Mouse (Mus musculus) heart, adult 2 months (tissue): Measurements from ENCODE around the gene Gata2. TPM values are rescaled to one million over a fixed set of nuclear protein-coding genes. Genes with fewer than 3 reads are reported as not detected.

ENCODE experiments used
- DNase-seq, 2 experiments: peaks; one replicate each; pipeline ENCODE4 v3.0.0; 2021
- H3K27ac ChIP-seq: fragments of 200-600 bp; 2 replicates; pipeline ENCODE4 v1.8.1; 2022
- H3K27me3 ChIP-seq: fragments of 200-500 bp; 2 replicates; pipeline ENCODE4 v1.6.1; 2012; ENCODE audit warnings: mild to moderate bottlenecking, low read length, inconsistent platforms, mixed read lengths; ENCODE audit not compliant: control insufficient read depth, insufficient read depth
- H3K36me3 ChIP-seq: fragments of 200-500 bp; 2 replicates; pipeline ENCODE4 v1.6.1; 2012; ENCODE audit warnings: low read length, inconsistent platforms; ENCODE audit not compliant: control insufficient read depth, insufficient read depth
- H3K4me1 ChIP-seq: fragments of 200-500 bp; 2 replicates; pipeline ENCODE4 v1.6.1; 2011; ENCODE audit warnings: low read length; ENCODE audit not compliant: control insufficient read depth, insufficient read depth
- H3K4me3 ChIP-seq: fragments of 200-600 bp; 2 replicates; pipeline ENCODE4 v1.8.1; 2022
- H3K79me2 ChIP-seq: fragments of 200-500 bp; replicated peaks from 2 replicates; pipeline ENCODE4 v1.6.1; 2012; ENCODE audit warnings: mild to moderate bottlenecking, inconsistent platforms, low read length, moderate library complexity, mixed read lengths; ENCODE audit not compliant: control insufficient read depth, insufficient read depth
- H3K9ac ChIP-seq: fragments of 200-500 bp; 2 replicates; pipeline ENCODE4 v1.6.1; 2012; ENCODE audit warnings: low read depth, mild to moderate bottlenecking, control low read depth, inconsistent platforms, low read length, mixed read lengths
- CTCF ChIP-seq: fragments of 200-600 bp; IDR thresholded peaks from 2 replicates; pipeline ENCODE4 v1.8.1; 2022; ENCODE audit warnings: antibody characterized with exemption, mild to moderate bottlenecking, moderate library complexity
- EP300 ChIP-seq: fragments of 200-500 bp; IDR thresholded peaks from 2 replicates; pipeline ENCODE4 v1.6.1; 2011; ENCODE audit warnings: low read depth, low read length, control low read depth; ENCODE audit not compliant: insufficient read depth
- POLR2A ChIP-seq: fragments of 200-500 bp; IDR thresholded peaks from 2 replicates; pipeline ENCODE4 v1.6.1; 2011; ENCODE audit warnings: mild to moderate bottlenecking, low read depth, low read length, control low read depth; ENCODE audit not compliant: insufficient read depth
- WGBS: fragments of 180-500 bp; shearing (Covaris S2); methylation state at CpG from one replicate; pipeline ENCODE4 v1.1.7; 2018; 5-methylcytosine and 5-hydroxymethylcytosine counted together
- intact Hi-C: fragments of 180-260 bp; cut with DNase I; formaldehyde crosslinking; loops from one replicate; pipeline ENCODE4 v1.15.1; 2025
- polyA plus RNA-seq: library from polyadenylated mRNA; depleted of rRNA; stranded (reverse); fragments of >200 nt; gene quantifications from 2 replicates; pipeline ENCODE4 v1.2.3, GENCODE M21; 2012
- total RNA-seq, 2 experiments: library from RNA; stranded (reverse); gene quantifications; 2 replicates each; pipeline ENCODE4 v1.2.3; 2021

Gene Gata2
- total and polyA plus RNA-seq, 3 experiments: 17.8 to 19.6 (median 18.7) TPM

- no peaks in the 10 kb centered on the region for H3K79me2 ChIP-seq
- TF ChIP-seq CTCF (peak; percentile 56), POLR2A (peak; percentile 64; the same call in 1 of the 2 replicates), EP300 (peak; percentile 92)
- 9% methylated on average over 24 of the region's 24 CpGs for whole genome bisulfite sequencing
- peak overlapping the region; percentile 23 for H3K4me3 ChIP-seq
- H3K27ac ChIP-seq: peak overlapping the region; percentile 87
- peaks cover 10% of the 10 kb centered on the region for H3K36me3 ChIP-seq
- peaks cover 4% of the 10 kb centered on the region; the same call in 1 of the 2 replicates for H3K27me3 ChIP-seq
- intact Hi-C loops: loop anchor here (2.0 kb wide), 1 partner anchor 68 kb away; no protein-coding TSS in a partner anchor
- peak overlapping the region; percentile 27 for H3K9ac ChIP-seq
- H3K4me1 ChIP-seq: peaks cover 9% of the 10 kb centered on the region
- peak; percentile 55 to 78 for DNase-seq
Observed at GRCm38 (mm10) chr6:88202921-88203690, 9.4 kb downstream of the Gata2 start.

DNA sequence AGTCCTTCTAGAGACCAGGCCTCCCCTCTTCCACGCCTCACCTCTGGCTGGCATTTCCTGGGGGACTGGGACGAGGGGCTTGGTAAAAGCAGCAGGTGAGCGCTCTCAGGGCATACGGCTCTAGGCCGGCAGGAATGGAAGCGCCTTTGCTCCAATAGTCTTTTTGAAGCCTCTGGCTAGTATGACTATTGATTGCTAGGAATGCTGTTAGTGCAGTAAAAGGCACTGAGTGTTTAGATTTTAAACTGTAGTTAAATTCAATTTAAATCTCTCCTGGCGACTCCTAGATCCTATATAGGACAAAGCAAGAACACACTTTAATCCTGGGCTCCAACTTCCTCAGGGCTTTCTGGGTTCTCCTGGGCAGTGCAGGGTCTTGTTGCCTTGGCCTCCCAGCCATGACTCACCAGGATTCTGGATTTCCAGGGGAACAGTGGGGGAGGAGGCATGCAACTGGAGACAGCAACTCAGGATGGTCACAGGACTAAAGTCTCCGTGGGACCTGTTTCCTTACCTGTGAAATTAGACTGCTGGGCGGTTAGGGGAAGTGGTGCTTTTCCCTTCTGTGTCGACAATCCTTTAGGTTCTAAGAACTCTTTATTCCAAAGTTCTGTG lies 10.2 kb downstream of the Gata2 start:
- Histone ChIP-seq H3K79me2 (no peaks in the 10 kb centered on the region), H3K36me3 (peaks cover 10% of the 10 kb centered on the region), H3K9ac (peak overlapping the region; percentile 36), H3K27ac (peak overlapping the region; percentile 85), H3K4me1 (peaks cover 9% of the 10 kb centered on the region), H3K4me3 (peak overlapping the region; percentile 23), H3K27me3 (peaks cover 4% of the 10 kb centered on the region; the same call in 1 of the 2 replicates)
- TF ChIP-seq EP300: no peak
- no peak for TF ChIP-seq CTCF
- no peak for TF ChIP-seq POLR2A
- intact Hi-C loops: loop anchor here (2.0 kb wide), 2 partner anchors 57 to 69 kb away; no protein-coding TSS in a partner anchor
- WGBS: 29% methylated on average over 10 of the region's 10 CpGs
- DNase-seq: no peak

DNA sequence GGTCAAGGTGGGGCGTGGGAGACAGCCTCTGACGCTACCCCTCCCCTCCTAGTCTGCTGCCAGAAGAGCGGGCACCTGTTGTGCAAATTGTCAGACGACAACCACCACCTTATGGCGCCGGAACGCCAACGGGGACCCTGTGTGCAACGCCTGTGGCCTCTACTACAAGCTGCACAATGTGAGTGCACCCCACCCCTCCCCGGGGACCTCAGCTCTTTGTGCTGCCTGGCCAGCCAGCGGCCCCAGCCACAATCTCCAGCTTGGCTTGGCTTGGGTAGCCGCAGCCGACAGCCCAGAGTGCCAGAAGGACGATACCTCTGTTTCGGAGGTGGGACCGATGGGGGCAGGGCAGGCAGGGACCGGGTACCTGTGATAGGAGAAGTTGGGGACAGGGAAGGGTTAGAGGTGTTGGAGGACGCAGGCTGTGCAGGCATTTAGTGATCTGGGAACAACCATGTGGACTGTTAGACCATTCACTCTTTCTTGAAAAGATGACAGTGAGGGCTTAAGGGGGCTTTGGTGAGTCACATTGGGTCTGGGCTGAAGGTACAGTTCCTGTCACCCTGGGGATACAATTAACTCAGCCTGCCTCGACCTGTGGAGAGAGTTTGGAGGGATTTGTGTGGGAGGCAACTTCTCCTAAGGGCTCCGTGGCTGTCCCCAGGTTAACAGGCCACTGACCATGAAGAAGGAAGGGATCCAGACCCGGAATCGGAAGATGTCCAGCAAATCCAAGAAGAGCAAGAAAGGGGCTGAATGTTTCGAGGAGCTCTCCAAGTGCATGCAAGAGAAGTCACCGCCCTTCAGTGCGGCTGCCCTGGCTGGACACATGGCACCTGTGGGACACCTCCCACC lies 11.1 kb downstream of the Gata2 start:
- intact Hi-C loops: loop anchor here (2.0 kb wide), 1 partner anchor 58 kb away; no protein-coding TSS in a partner anchor
- WGBS: 20% methylated on average over 25 of the region's 25 CpGs
- peaks cover 9% of the 10 kb centered on the region for H3K4me1 ChIP-seq
- no peaks in the 10 kb centered on the region for H3K79me2 ChIP-seq
- H3K36me3 ChIP-seq: peaks cover 10% of the 10 kb centered on the region
- H3K4me3 ChIP-seq: peak overlapping the region; percentile 23; the same call in 1 of the 2 replicates
- DNase-seq: peak; percentile 70 to 76
- peak overlapping the region; percentile 85 for H3K27ac ChIP-seq
- TF ChIP-seq CTCF (no peak), POLR2A (0 out of 2 replicates have a peak, but pooled peaks have one; percentile 40), EP300 (0 out of 2 replicates have a peak, but pooled peaks have one; percentile 42)
- peak overlapping the region; percentile 66 for H3K9ac ChIP-seq
- H3K27me3 ChIP-seq: 0 out of 2 replicates have a peak, but pooled peaks cover 2% of the 10 kb centered on the region

- H3K4me1 ChIP-seq: peaks cover 9% of the 10 kb centered on the region
- no peak overlapping the region for H3K4me3 ChIP-seq
- H3K79me2 ChIP-seq: no peaks in the 10 kb centered on the region
- DNase-seq: peak; percentile 29 to 45
- peak overlapping the region; percentile 85 for H3K27ac ChIP-seq
- WGBS: 34% methylated on average over 7 of the region's 7 CpGs
- TF ChIP-seq EP300: 0 out of 2 replicates have a peak, but pooled peaks have one; percentile 25
- TF ChIP-seq CTCF: no peak
- no peak for TF ChIP-seq POLR2A
- no peak overlapping the region; the same call in 1 of the 2 replicates for H3K9ac ChIP-seq
- H3K36me3 ChIP-seq: peaks cover 10% of the 10 kb centered on the region
- intact Hi-C loops: loop anchor here (2.0 kb wide), 1 partner anchor 59 kb away; no protein-coding TSS in a partner anchor
- H3K27me3 ChIP-seq: 0 out of 2 replicates have a peak, but pooled peaks cover 2% of the 10 kb centered on the region
Observed at GRCm38 (mm10) chr6:88205386-88205700, 11.7 kb downstream of the Gata2 start.

- intact Hi-C loops: loop anchor here (2.0 kb wide), 2 partner anchors 21 to 59 kb away; no protein-coding TSS in a partner anchor
- H3K9ac ChIP-seq: no peak overlapping the region
- H3K27ac ChIP-seq: peak overlapping the region; percentile 85
- 31% methylated on average over 9 of the region's 9 CpGs for WGBS
- 0 out of 2 replicates have a peak, but pooled peaks cover 2% of the 10 kb centered on the region for H3K27me3 ChIP-seq
- H3K79me2 ChIP-seq: no peaks in the 10 kb centered on the region
- peaks cover 9% of the 10 kb centered on the region for H3K4me1 ChIP-seq
- peak; percentile 90 for TF ChIP-seq EP300
- TF ChIP-seq CTCF: peak; percentile 37
- TF ChIP-seq POLR2A: peak; percentile 53; the same call in 1 of the 2 replicates
- no peak overlapping the region for H3K4me3 ChIP-seq
- peak; percentile 66 to 76 for DNase-seq
- H3K36me3 ChIP-seq: peaks cover 10% of the 10 kb centered on the region
Observed at GRCm38 (mm10) chr6:88205937-88206336, 12.2 kb downstream of the Gata2 start.
